Mouse (Mus musculus) lung, postnatal 0 days (tissue): ENCODE data around the gene Ncam1. TPM values are rescaled to one million over a fixed set of nuclear protein-coding genes. Genes with fewer than 3 reads are reported as not detected.

Experiments
- ATAC-seq: fragments of 200-750 bp; cut with Nextera tagmentation; 2 replicates; pipeline ENCODE4 v1.8.0; 2017; ENCODE audit warnings: moderate library complexity
- DNase-seq: peaks from one replicate; pipeline ENCODE4 v3.0.0-alpha.2; 2016; ENCODE audit warnings: low spot score
- H3K27ac ChIP-seq: fragments of 300-500 bp; sonication (generic); 2 replicates; pipeline ENCODE4 v1.5.1; 2014; ENCODE audit warnings: antibody characterized with exemption, mild to moderate bottlenecking, low read length, mixed read lengths
- H3K27me3 ChIP-seq: fragments of 300-500 bp; sonication (generic); replicated peaks from 2 replicates; pipeline ENCODE4 v1.6.1; 2014; ENCODE audit warnings: low read length, mixed read lengths; ENCODE audit not compliant: insufficient read depth
- H3K36me3 ChIP-seq: fragments of 300-500 bp; sonication (generic); 2 replicates; pipeline ENCODE4 v1.6.1; 2014; ENCODE audit warnings: low read length, mixed read lengths; ENCODE audit not compliant: insufficient read depth
- H3K4me1 ChIP-seq: fragments of 300-500 bp; sonication (generic); 2 replicates; pipeline ENCODE4 v1.6.1; 2014; ENCODE audit warnings: antibody characterized with exemption, low read depth, low read length, mixed read lengths; ENCODE audit not compliant: insufficient read depth
- H3K4me2 ChIP-seq: fragments of 300-500 bp; sonication (generic); replicated peaks from 2 replicates; pipeline ENCODE4 v1.6.1; 2014; ENCODE audit warnings: low read depth, mild to moderate bottlenecking, low read length, moderate library complexity, mixed read lengths
- H3K4me3 ChIP-seq: fragments of 300-500 bp; sonication (generic); 2 replicates; pipeline ENCODE4 v1.5.1; 2014; ENCODE audit warnings: low read depth, low read length
- H3K9ac ChIP-seq: fragments of 300-500 bp; sonication (generic); replicated peaks from 2 replicates; pipeline ENCODE4 v1.6.1; 2014; ENCODE audit warnings: low read depth, mild to moderate bottlenecking
- H3K9me3 ChIP-seq: fragments of 300-500 bp; sonication (generic); 2 replicates; pipeline ENCODE4 v1.6.1; 2016; ENCODE audit warnings: low read length, mixed read lengths
- CTCF ChIP-seq: IDR thresholded peaks from 2 replicates; pipeline ENCODE4 v1.5.1; 2016; ENCODE audit warnings: antibody characterized with exemption, mild to moderate bottlenecking
- EP300 ChIP-seq: IDR thresholded peaks from 2 replicates; pipeline ENCODE4 v1.6.1; 2016; ENCODE audit warnings: antibody characterized with exemption, mild to moderate bottlenecking, control low read depth
- WGBS: fragments of 180-500 bp; shearing (Covaris S2); extraction: QIAGEN DNeasy Blood & Tissue Kit; methylation state at CpG from one replicate; pipeline ENCODE4 v1.1.7; 2014; 5-methylcytosine and 5-hydroxymethylcytosine counted together
- polyA plus RNA-seq: library from polyadenylated mRNA; unstranded; fragments of >200 nt; fragmentation: Nextera tagmentation; extraction: Ambion mirVana; gene quantifications from 2 replicates; pipeline ENCODE4 v1.2.1, GENCODE M21; 2015

Ncam1 gene
- polyA plus RNA-seq, 1 experiment from 2014 or later: 2.4 TPM

- Histone ChIP-seq H3K9ac (no peak overlapping the region), H3K4me3 (no peak overlapping the region), H3K9me3 (no peaks in the 10 kb centered on the region), H3K4me1 (peaks cover 6% of the 10 kb centered on the region; the same call in 1 of the 2 replicates), H3K27ac (no peak overlapping the region), H3K4me2 (no peak overlapping the region), H3K27me3 (0 out of 2 replicates have a peak, but pooled peaks cover 9% of the 10 kb centered on the region), H3K36me3 (no peaks in the 10 kb centered on the region)
- TF ChIP-seq EP300 (no peak), CTCF (no peak)
- DNase-seq: no peak
- WGBS: 37% methylated on average over 4 of the region's 4 CpGs
- ATAC-seq: no peak
Observed at GRCm38 (mm10) chr9:49792646-49793045, 6.1 kb downstream of the Ncam1 start.

GRCm38 (mm10) chr9:49781016-49781772, 17.5 kb downstream of the Ncam1 start:
- H3K27ac ChIP-seq: no peak overlapping the region
- ATAC-seq: no peak
- no peaks in the 10 kb centered on the region for H3K9me3 ChIP-seq
- WGBS: 71% methylated on average over 9 of the region's 9 CpGs
- H3K4me3 ChIP-seq: no peak overlapping the region
- H3K36me3 ChIP-seq: no peaks in the 10 kb centered on the region
- no peaks in the 10 kb centered on the region for H3K27me3 ChIP-seq
- no peak for DNase-seq
- H3K4me1 ChIP-seq: no peaks in the 10 kb centered on the region
- no peak for TF ChIP-seq EP300
- TF ChIP-seq CTCF: no peak
- no peak overlapping the region for H3K9ac ChIP-seq
- no peak overlapping the region for H3K4me2 ChIP-seq

GRCm38 (mm10) chr9:49777015-49777637, 21.6 kb downstream of the Ncam1 start:
- Histone ChIP-seq H3K4me3 (no peak overlapping the region), H3K27me3 (no peaks in the 10 kb centered on the region), H3K4me1 (no peaks in the 10 kb centered on the region), H3K27ac (no peak overlapping the region), H3K9ac (no peak overlapping the region), H3K9me3 (no peaks in the 10 kb centered on the region), H3K36me3 (no peaks in the 10 kb centered on the region), H3K4me2 (no peak overlapping the region)
- DNase-seq (no peak), ATAC-seq (no peak)
- no peak for TF ChIP-seq EP300
- WGBS: 60% methylated on average over 7 of the region's 7 CpGs

GRCm38 (mm10) chr9:49766634-49767033, 32.1 kb downstream of the Ncam1 start:
- TF ChIP-seq EP300: no peak
- no peak for TF ChIP-seq CTCF
- no peaks in the 10 kb centered on the region for H3K9me3 ChIP-seq
- no peak overlapping the region for H3K27ac ChIP-seq
- no peaks in the 10 kb centered on the region for H3K27me3 ChIP-seq
- H3K4me2 ChIP-seq: no peak overlapping the region
- H3K36me3 ChIP-seq: no peaks in the 10 kb centered on the region
- no peak overlapping the region for H3K9ac ChIP-seq
- no peak for ATAC-seq
- no peak for DNase-seq
- no peak overlapping the region for H3K4me3 ChIP-seq
- WGBS: 21% methylated on average over 2 of the region's 2 CpGs
- no peaks in the 10 kb centered on the region for H3K4me1 ChIP-seq

GRCm38 (mm10) chr9:49760571-49760970, 38.2 kb downstream of the Ncam1 start:
- Histone ChIP-seq H3K9me3 (no peaks in the 10 kb centered on the region), H3K4me1 (no peaks in the 10 kb centered on the region), H3K27ac (no peak overlapping the region), H3K9ac (no peak overlapping the region), H3K4me3 (no peak overlapping the region), H3K36me3 (no peaks in the 10 kb centered on the region), H3K27me3 (no peaks in the 10 kb centered on the region), H3K4me2 (no peak overlapping the region)
- ATAC-seq (no peak), DNase-seq (no peak)
- WGBS: 86% methylated on average over 6 of the region's 6 CpGs
- TF ChIP-seq CTCF: no peak
- no peak for TF ChIP-seq EP300

- 49% methylated on average over 2 of the region's 2 CpGs for WGBS
- H3K27me3 ChIP-seq: no peaks in the 10 kb centered on the region
- DNase-seq (peak; percentile 74), ATAC-seq (peak; percentile 80)
- no peak overlapping the region for H3K4me2 ChIP-seq
- no peak overlapping the region for H3K9ac ChIP-seq
- no peaks in the 10 kb centered on the region for H3K9me3 ChIP-seq
- H3K27ac ChIP-seq: no peak overlapping the region
- H3K36me3 ChIP-seq: no peaks in the 10 kb centered on the region
- no peak overlapping the region for H3K4me3 ChIP-seq
- no peak for TF ChIP-seq EP300
- no peak for TF ChIP-seq CTCF
- no peaks in the 10 kb centered on the region for H3K4me1 ChIP-seq
Observed at GRCm38 (mm10) chr9:49758436-49758835, 40.3 kb downstream of the Ncam1 start.
